Mouse (Mus musculus) forebrain, embryonic 11.5 days (tissue): ENCODE measurements around the gene Gm26566. TPM values are rescaled to one million over a fixed set of nuclear protein-coding genes. Genes with fewer than 3 reads are reported as not detected.
"Not testable (repeated sequence)": the region's sequence is repeated elsewhere in the genome, so short reads cannot be mapped to it uniquely, and the experiment has no call there.

Source experiments
- ATAC-seq: fragments of 200-750 bp; cut with Nextera tagmentation; replicated peaks from 2 replicates; pipeline ENCODE4 v1.8.0; 2017; ENCODE audit warnings: moderate TSS enrichment; ENCODE audit not compliant: low FRiP score
- DNase-seq: peaks from one replicate; pipeline ENCODE4 v3.0.0-alpha.2; 2017; ENCODE audit warnings: low spot score
- H3K27ac ChIP-seq: fragments of 300-500 bp; sonication (generic); 2 replicates; pipeline ENCODE4 v1.5.1; 2014; ENCODE audit warnings: low read depth, low read length
- H3K27me3 ChIP-seq: fragments of 300-500 bp; sonication (generic); 2 replicates; pipeline ENCODE4 v1.6.1; 2014; ENCODE audit warnings: mild to moderate bottlenecking, low read length, mixed read lengths; ENCODE audit not compliant: control insufficient read depth, insufficient read depth
- H3K36me3 ChIP-seq: fragments of 300-500 bp; sonication (generic); 2 replicates; pipeline ENCODE4 v1.6.1; 2014; ENCODE audit warnings: mild to moderate bottlenecking, low read length, moderate library complexity, mixed read lengths; ENCODE audit not compliant: control insufficient read depth, insufficient read depth
- H3K4me1 ChIP-seq: fragments of 300-500 bp; sonication (generic); replicated peaks from 2 replicates; pipeline ENCODE4 v1.6.1; 2014; ENCODE audit warnings: low read length, mixed read lengths; ENCODE audit not compliant: control insufficient read depth, insufficient read depth
- H3K4me2 ChIP-seq: fragments of 300-500 bp; sonication (generic); 2 replicates; pipeline ENCODE4 v1.6.1; 2014; ENCODE audit warnings: low read depth, mild to moderate bottlenecking, low read length, moderate library complexity, mixed read lengths; ENCODE audit not compliant: severe bottlenecking
- H3K4me3 ChIP-seq: fragments of 300-500 bp; sonication (generic); 2 replicates; pipeline ENCODE4 v1.5.1; 2014; ENCODE audit warnings: low read depth, low read length
- H3K9ac ChIP-seq: fragments of 300-500 bp; sonication (generic); 2 replicates; pipeline ENCODE4 v1.6.1; 2014; ENCODE audit warnings: low read length
- H3K9me3 ChIP-seq: fragments of 300-500 bp; sonication (generic); 2 replicates; pipeline ENCODE4 v1.6.1; 2016; ENCODE audit warnings: low read length, mixed read lengths; ENCODE audit not compliant: control insufficient read depth
- WGBS: fragments of 180-500 bp; shearing (Covaris S2); extraction: QIAGEN DNeasy Blood & Tissue Kit; methylation state at CpG from one replicate; pipeline ENCODE4 v1.1.7; 2014; 5-methylcytosine and 5-hydroxymethylcytosine counted together
- polyA plus RNA-seq: library from polyadenylated mRNA; unstranded; fragments of >200 nt; fragmentation: Nextera tagmentation; extraction: Ambion mirVana; gene quantifications from 2 replicates; pipeline ENCODE4 v1.2.1, GENCODE M21; 2014

Gm26566 gene
- polyA plus RNA-seq, 1 experiment from 2014 or later, result 0.81 TPM

- not testable (repeated sequence) for H3K9me3 ChIP-seq, H3K27ac ChIP-seq, H3K9ac ChIP-seq, H3K4me3 ChIP-seq, H3K27me3 ChIP-seq, ATAC-seq, DNase-seq, H3K36me3 ChIP-seq, H3K4me2 ChIP-seq, H3K4me1 ChIP-seq
- WGBS, result 53% methylated on average over 8 of the region's 9 CpGs
Measured at GRCm38 (mm10) chr4:88762341-88762740, 40.7 kb downstream of the Gm26566 start.

GRCm38 (mm10) chr4:88763384-88764018 is 41.9 kb downstream of the Gm26566 start:
- not testable (repeated sequence) for ATAC-seq, H3K9ac ChIP-seq, H3K36me3 ChIP-seq, H3K9me3 ChIP-seq, H3K27me3 ChIP-seq, H3K4me1 ChIP-seq, H3K27ac ChIP-seq
- Histone ChIP-seq H3K4me3 (peak overlapping the region; percentile 26), H3K4me2 (peak overlapping the region; percentile 47)
- 3% methylated on average over 19 of the region's 42 CpGs for WGBS
- DNase-seq, result peak; percentile 77

Other genes with a start within 250 kb of the Gm26566 start
- gene Ifnb1, start 199.0 kb upstream of the Gm26566 start, polyA plus RNA-seq, result not detected in 2 replicates
- gene Ifna15, start 163.6 kb upstream of the Gm26566 start, polyA plus RNA-seq, result not detected in 2 replicates
- not detected in 2 replicates for gene Ifna14, start 150.0 kb upstream of the Gm26566 start, polyA plus RNA-seq
- gene Ifna9, start 129.4 kb upstream of the Gm26566 start, polyA plus RNA-seq, result not detected in 2 replicates
- not detected in 2 replicates for gene Ifna12, start 118.4 kb upstream of the Gm26566 start, polyA plus RNA-seq
- gene C87499, start 87.4 kb upstream of the Gm26566 start, polyA plus RNA-seq, result not detected in 2 replicates
- gene Ifna13, start 77.3 kb upstream of the Gm26566 start, polyA plus RNA-seq, result not detected in 2 replicates
- not detected in 2 replicates for gene Ifna16, start 44.9 kb upstream of the Gm26566 start, polyA plus RNA-seq
- not detected in 2 replicates for gene Ifna2, start 37.9 kb upstream of the Gm26566 start, polyA plus RNA-seq
- not detected in 2 replicates for gene Ifnab, start 30.4 kb upstream of the Gm26566 start, polyA plus RNA-seq
- gene Klhl9, start 660 bp downstream of the Gm26566 start, polyA plus RNA-seq, result 136 and 144 TPM in 2 replicates
- gene Gm13271, start 33.1 kb downstream of the Gm26566 start, polyA plus RNA-seq, result not detected in 2 replicates
- gene Gm13283, start 38.3 kb downstream of the Gm26566 start, polyA plus RNA-seq, result 0.19 TPM in 1 of 2 replicates, not detected in the other
- gene Gm13290, start 52.0 kb downstream of the Gm26566 start, polyA plus RNA-seq, result 0.20 and 0.53 TPM in 2 replicates
- gene Gm13289, start 55.1 kb downstream of the Gm26566 start, polyA plus RNA-seq, result not detected in 2 replicates
- not detected in 2 replicates for gene Gm13272, start 58.0 kb downstream of the Gm26566 start, polyA plus RNA-seq
- gene Ifnz, start 60.3 kb downstream of the Gm26566 start, polyA plus RNA-seq, result not detected in 2 replicates
- gene Gm13276, start 63.9 kb downstream of the Gm26566 start, polyA plus RNA-seq, result not detected in 2 replicates
- gene Gm13277, start 66.8 kb downstream of the Gm26566 start, polyA plus RNA-seq, result not detected in 2 replicates
- not detected in 2 replicates for gene Gm13278, start 69.7 kb downstream of the Gm26566 start, polyA plus RNA-seq
- gene Gm13275, start 72.7 kb downstream of the Gm26566 start, polyA plus RNA-seq, result not detected in 2 replicates
- not detected in 2 replicates for gene Gm13279, start 75.6 kb downstream of the Gm26566 start, polyA plus RNA-seq
- 1.3 TPM in 1 of 2 replicates, not detected in the other for gene Gm13285, start 77.9 kb downstream of the Gm26566 start, polyA plus RNA-seq
- gene Gm13287, start 81.4 kb downstream of the Gm26566 start, polyA plus RNA-seq, result not detected in 2 replicates
- not detected in 2 replicates for gene Gm13288, start 83.7 kb downstream of the Gm26566 start, polyA plus RNA-seq
- not detected in 2 replicates for gene Ifna7, start 94.4 kb downstream of the Gm26566 start, polyA plus RNA-seq
- not detected in 2 replicates for gene Ifna11, start 98.2 kb downstream of the Gm26566 start, polyA plus RNA-seq
- gene Ifna6, start 105.6 kb downstream of the Gm26566 start, polyA plus RNA-seq, result not detected in 2 replicates
- not detected in 2 replicates for gene Ifna5, start 113.7 kb downstream of the Gm26566 start, polyA plus RNA-seq
- gene Ifna4, start 120.1 kb downstream of the Gm26566 start, polyA plus RNA-seq, result not detected in 2 replicates
- not detected in 2 replicates for gene Ifna1, start 128.3 kb downstream of the Gm26566 start, polyA plus RNA-seq
- not detected in 2 replicates for gene Ifne, start 158.4 kb downstream of the Gm26566 start, polyA plus RNA-seq